Mouse (Mus musculus) forebrain, embryonic 14.5 days (tissue): ENCODE measurements around the gene Rtl5. TPM values are rescaled to one million over a fixed set of nuclear protein-coding genes. Genes with fewer than 3 reads are reported as not detected.
A peak's percentile ranks its signal among the peaks of the same experiment; 100 is the strongest.

Source experiments
- ATAC-seq: fragments of 200-750 bp; cut with Nextera tagmentation; 2 replicates; pipeline ENCODE4 v1.8.0; 2017; ENCODE audit warnings: mild to moderate bottlenecking, moderate library complexity
- DNase-seq: peaks from one replicate; pipeline ENCODE4 v3.0.0-alpha.2; 2015; ENCODE audit warnings: low spot score
- H3K27ac ChIP-seq: fragments of 300-500 bp; sonication (generic); 2 replicates; pipeline ENCODE4 v1.5.1; 2014; ENCODE audit warnings: low read depth, mild to moderate bottlenecking, control low read depth, low read length, moderate library complexity
- H3K27me3 ChIP-seq: fragments of 300-500 bp; sonication (generic); replicated peaks from 2 replicates; pipeline ENCODE4 v1.6.1; 2014; ENCODE audit warnings: low read length, control low read depth, mixed read lengths; ENCODE audit not compliant: control insufficient read depth, insufficient read depth
- H3K36me3 ChIP-seq: fragments of 300-500 bp; sonication (generic); 2 replicates; pipeline ENCODE4 v1.6.1; 2014; ENCODE audit warnings: low read length, control low read depth; ENCODE audit not compliant: control insufficient read depth, insufficient read depth
- H3K4me1 ChIP-seq: fragments of 300-500 bp; sonication (generic); 2 replicates; pipeline ENCODE4 v1.6.1; 2014; ENCODE audit warnings: antibody characterized with exemption, low read length, control low read depth; ENCODE audit not compliant: control insufficient read depth, insufficient read depth
- H3K4me2 ChIP-seq: fragments of 300-500 bp; sonication (generic); 2 replicates; pipeline ENCODE4 v1.6.1; 2014; ENCODE audit warnings: mild to moderate bottlenecking, control low read depth, low read length
- H3K4me3 ChIP-seq: fragments of 300-500 bp; sonication (generic); 2 replicates; pipeline ENCODE4 v1.5.1; 2014; ENCODE audit warnings: low read depth, low read length, control low read depth
- H3K9ac ChIP-seq: fragments of 300-500 bp; sonication (generic); 2 replicates; pipeline ENCODE4 v1.6.1; 2014; ENCODE audit warnings: mild to moderate bottlenecking, low read length, control low read depth, moderate library complexity
- H3K9me3 ChIP-seq: fragments of 300-500 bp; sonication (generic); replicated peaks from 2 replicates; pipeline ENCODE4 v1.6.1; 2016; ENCODE audit warnings: low read length, control low read depth, mixed read lengths; ENCODE audit not compliant: control insufficient read depth
- WGBS: fragments of 180-500 bp; shearing (Covaris S2); extraction: QIAGEN DNeasy Blood & Tissue Kit; methylation state at CpG from one replicate; pipeline ENCODE4 v1.1.7; 2014; 5-methylcytosine and 5-hydroxymethylcytosine counted together
- polyA plus RNA-seq: library from polyadenylated mRNA; unstranded; fragments of >200 nt; fragmentation: Nextera tagmentation; extraction: Ambion mirVana; gene quantifications from 2 replicates; pipeline ENCODE4 v1.2.1, GENCODE M21; 2014

Rtl5 gene
- polyA plus RNA-seq, 1 experiment from 2014 or later: 11.0 TPM

DNA sequence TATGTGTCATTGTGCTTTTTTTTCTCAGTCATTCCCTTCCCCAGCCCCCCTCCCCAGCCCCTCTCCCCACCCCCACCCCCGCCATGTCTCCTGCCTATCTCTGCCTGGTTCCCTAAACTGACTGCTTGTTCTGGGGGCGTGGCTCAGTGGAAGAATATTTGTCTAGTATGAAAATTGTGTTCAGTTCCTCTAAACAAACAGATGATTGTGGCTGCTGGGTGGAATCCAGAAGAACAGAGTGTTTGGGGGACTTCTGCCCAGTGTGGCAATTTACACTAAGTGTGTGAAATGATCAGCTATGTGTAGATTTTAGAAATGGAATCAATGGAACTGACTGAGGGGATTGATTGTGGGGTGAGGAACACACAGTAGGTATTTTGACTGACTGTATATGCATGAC is 37.5 kb downstream of the Rtl5 start:
- Histone ChIP-seq H3K27me3 (no peaks in the 10 kb centered on the region), H3K27ac (no peak overlapping the region), H3K9ac (no peak overlapping the region), H3K4me3 (no peak overlapping the region), H3K36me3 (no peaks in the 10 kb centered on the region), H3K4me2 (no peak overlapping the region), H3K4me1 (no peaks in the 10 kb centered on the region), H3K9me3 (no peaks in the 10 kb centered on the region)
- no peak for ATAC-seq
- 81% methylated on average over 2 of the region's 2 CpGs for WGBS
- no peak for DNase-seq

DNA sequence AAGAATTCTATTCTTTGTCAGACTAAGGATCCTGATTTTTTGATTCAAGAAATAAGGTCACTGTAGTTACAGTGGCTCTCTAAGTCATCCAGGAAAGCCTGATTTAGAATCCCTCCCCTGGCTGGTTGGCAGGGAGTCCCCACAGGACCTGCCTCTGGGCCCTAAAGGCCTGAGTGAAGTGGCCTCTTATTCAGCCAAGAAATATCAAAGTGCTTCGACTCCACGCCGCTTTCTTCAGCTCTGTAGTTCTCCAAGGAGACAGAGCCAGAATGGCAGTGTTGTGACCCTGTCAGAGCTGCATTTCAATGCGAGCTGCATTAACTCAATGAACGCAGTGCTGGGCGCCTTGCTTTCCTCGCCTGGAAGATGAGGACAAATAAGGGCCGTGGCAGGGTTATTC is 38.7 kb downstream of the Rtl5 start:
- WGBS: 62% methylated on average over 8 of the region's 8 CpGs
- Histone ChIP-seq H3K4me1 (no peaks in the 10 kb centered on the region), H3K9ac (no peak overlapping the region), H3K4me3 (no peak overlapping the region), H3K4me2 (no peak overlapping the region), H3K9me3 (no peaks in the 10 kb centered on the region), H3K36me3 (no peaks in the 10 kb centered on the region), H3K27ac (no peak overlapping the region), H3K27me3 (no peaks in the 10 kb centered on the region)
- 0 out of 2 replicates have a peak, but pooled peaks have one; percentile 29 for ATAC-seq
- peak; percentile 29 for DNase-seq

DNA sequence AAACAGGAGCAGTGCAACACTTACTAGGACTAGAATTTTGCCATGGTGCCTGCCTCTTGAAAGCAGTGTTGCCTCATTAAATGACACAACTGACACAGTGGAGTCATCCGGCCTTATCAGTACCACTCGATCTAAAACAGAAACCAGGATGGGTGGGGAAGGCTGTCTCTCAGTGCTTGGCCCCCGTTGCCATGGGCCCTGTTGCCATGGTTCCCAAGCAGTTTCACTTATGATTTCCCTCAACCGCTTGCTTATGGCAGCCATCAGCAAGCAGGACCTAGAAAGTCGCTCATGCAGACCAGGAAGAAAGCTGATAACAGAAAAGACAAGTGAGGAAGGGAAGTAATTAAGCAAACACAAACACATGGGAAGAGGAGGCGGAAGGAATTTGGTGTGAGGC is 39.3 kb downstream of the Rtl5 start:
- DNase-seq: peak; percentile 3
- ATAC-seq: 0 out of 2 replicates have a peak, but pooled peaks have one; percentile 15
- H3K27ac ChIP-seq: no peak overlapping the region

GRCm38 (mm10) chrX:102024976-102025375 is 46.1 kb downstream of the Rtl5 start:
- no peak for ATAC-seq
- Histone ChIP-seq H3K27me3 (no peaks in the 10 kb centered on the region), H3K36me3 (no peaks in the 10 kb centered on the region), H3K9ac (no peak overlapping the region), H3K4me2 (no peak overlapping the region), H3K27ac (no peak overlapping the region), H3K4me1 (no peaks in the 10 kb centered on the region), H3K4me3 (no peak overlapping the region), H3K9me3 (no peaks in the 10 kb centered on the region)
- 79% methylated on average over 3 of the region's 3 CpGs for WGBS
- no peak for DNase-seq

More for the DNA sequence above, 39.3 kb downstream of the Rtl5 start:
- Histone ChIP-seq H3K27me3 (no peaks in the 10 kb centered on the region), H3K4me3 (no peak overlapping the region), H3K4me2 (no peak overlapping the region), H3K9ac (no peak overlapping the region), H3K4me1 (no peaks in the 10 kb centered on the region), H3K9me3 (no peaks in the 10 kb centered on the region), H3K36me3 (no peaks in the 10 kb centered on the region)
- 68% methylated on average over 6 of the region's 6 CpGs for WGBS

- H3K4me2 ChIP-seq: no peak overlapping the region
- H3K9me3 ChIP-seq: no peaks in the 10 kb centered on the region
- H3K9ac ChIP-seq: no peak overlapping the region
- ATAC-seq: no peak
- no peaks in the 10 kb centered on the region for H3K4me1 ChIP-seq
- H3K27ac ChIP-seq: no peak overlapping the region
- H3K36me3 ChIP-seq: no peaks in the 10 kb centered on the region
- H3K27me3 ChIP-seq: no peaks in the 10 kb centered on the region
- no peak overlapping the region for H3K4me3 ChIP-seq
- 85% methylated on average over 7 of the region's 7 CpGs for WGBS
- DNase-seq: no peak
Observed at GRCm38 (mm10) chrX:102019471-102020240, 51.4 kb downstream of the Rtl5 start.

GRCm38 (mm10) chrX:102018890-102019289 is 52.2 kb downstream of the Rtl5 start:
- Histone ChIP-seq H3K27me3 (no peaks in the 10 kb centered on the region), H3K27ac (no peak overlapping the region), H3K4me3 (no peak overlapping the region), H3K4me1 (no peaks in the 10 kb centered on the region), H3K4me2 (no peak overlapping the region), H3K9me3 (no peaks in the 10 kb centered on the region), H3K9ac (no peak overlapping the region), H3K36me3 (no peaks in the 10 kb centered on the region)
- 39% methylated on average over 3 of the region's 3 CpGs for WGBS
- DNase-seq (no peak), ATAC-seq (no peak)

DNA sequence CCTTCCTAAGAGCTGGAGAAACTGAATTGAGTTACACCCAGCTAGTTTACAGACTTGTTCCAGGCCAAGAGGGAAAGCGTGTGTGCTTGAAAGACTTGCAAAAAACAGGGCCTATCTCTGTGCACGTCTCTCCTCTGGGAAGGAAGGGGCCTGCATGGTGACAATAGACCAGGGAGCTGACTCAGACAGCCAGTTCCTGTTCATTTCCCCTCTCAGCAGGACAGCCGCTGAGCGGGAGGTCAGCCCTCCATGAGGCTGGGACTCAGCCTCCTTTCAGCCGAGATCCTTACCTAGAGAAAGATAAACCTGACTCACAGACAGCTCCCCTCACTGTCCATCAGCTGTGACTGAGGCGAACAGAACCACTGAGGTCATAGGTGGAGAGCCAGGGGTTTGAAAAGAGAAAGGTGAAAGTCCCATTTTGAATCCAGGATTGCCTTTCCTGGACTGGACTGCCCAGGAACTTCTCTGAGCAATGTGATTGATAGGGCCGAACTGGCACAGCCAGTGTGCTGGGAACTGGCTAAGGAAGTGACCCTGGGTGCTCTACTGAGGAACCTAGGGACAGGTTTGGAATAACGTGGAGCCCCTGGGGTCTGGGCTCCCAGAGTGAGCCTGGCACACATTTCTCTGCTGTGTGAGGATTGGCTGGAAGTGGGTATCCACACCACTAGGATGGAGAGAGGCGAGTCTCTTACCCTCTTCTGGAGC is 53.7 kb downstream of the Rtl5 start:
- Histone ChIP-seq H3K4me2 (no peak overlapping the region), H3K36me3 (no peaks in the 10 kb centered on the region), H3K9me3 (no peaks in the 10 kb centered on the region), H3K4me3 (no peak overlapping the region), H3K27me3 (no peaks in the 10 kb centered on the region), H3K9ac (no peak overlapping the region), H3K4me1 (no peaks in the 10 kb centered on the region), H3K27ac (no peak overlapping the region)
- WGBS: 48% methylated on average over 9 of the region's 9 CpGs
- ATAC-seq (no peak), DNase-seq (no peak)
